Mouse (Mus musculus) urinary bladder, postnatal 4 days (tissue): ENCODE data around the gene Cd3g.
"Not testable (repeated sequence)": the region's sequence is repeated elsewhere in the genome, so short reads cannot be mapped to it uniquely, and the experiment has no call there.

Experiments
- DNase-seq, 2 experiments: peaks; one replicate each; pipeline ENCODE4 v3.0.0; 2021 to 2022; ENCODE audit warnings: low spot score in 2 of 2

Gene Cd3g

DNA sequence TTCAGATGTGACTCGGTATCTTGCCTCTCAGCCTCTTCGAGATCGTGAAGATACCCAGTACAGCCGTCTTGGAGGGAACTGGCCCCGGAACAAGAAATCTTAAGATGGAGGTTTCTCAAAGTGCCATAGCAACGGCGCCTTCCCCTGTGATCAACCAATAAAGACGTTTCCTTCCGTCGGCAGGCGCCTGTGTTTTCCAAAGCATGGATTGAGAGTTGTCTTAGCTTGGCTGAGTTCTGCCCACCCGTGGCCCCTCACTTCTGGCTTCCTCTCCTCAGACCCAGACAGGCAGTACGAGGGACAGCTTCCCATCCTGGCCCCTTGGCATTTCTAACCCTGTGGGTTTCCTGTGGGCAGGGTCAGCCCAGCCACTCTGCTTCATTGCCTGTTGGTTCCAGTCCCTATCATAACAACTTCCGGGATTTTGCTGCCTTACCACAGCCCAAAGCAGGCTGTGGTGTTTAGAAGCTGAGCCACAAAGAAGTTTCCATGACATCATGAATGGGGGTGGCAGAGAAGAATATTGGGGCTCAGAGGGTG is 6.1 kb upstream of the Cd3g start:
- DNase-seq: no peak

DNA sequence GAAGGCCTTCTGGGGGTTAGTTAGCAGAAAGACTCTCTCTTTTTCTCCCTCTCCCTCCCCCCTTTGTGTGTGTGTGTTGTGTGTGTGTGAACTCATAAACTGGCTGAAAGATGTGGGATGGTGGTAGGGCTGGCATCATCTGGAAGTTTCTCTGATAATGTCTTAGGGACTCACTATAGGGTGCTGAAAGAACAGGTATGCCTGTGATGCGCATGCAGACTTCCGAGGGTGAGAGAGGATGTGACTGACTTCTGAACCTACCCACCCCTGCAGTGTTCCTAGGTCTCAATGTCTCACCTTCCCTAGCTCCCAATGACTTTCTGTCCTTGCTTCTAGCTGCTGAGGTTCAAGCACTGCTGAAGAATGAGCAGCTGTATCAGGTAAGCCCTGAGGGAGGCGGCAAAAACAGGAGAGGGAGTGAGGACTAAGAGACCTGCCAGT is 5.5 kb upstream of the Cd3g start:
- DNase-seq: no peak

DNA sequence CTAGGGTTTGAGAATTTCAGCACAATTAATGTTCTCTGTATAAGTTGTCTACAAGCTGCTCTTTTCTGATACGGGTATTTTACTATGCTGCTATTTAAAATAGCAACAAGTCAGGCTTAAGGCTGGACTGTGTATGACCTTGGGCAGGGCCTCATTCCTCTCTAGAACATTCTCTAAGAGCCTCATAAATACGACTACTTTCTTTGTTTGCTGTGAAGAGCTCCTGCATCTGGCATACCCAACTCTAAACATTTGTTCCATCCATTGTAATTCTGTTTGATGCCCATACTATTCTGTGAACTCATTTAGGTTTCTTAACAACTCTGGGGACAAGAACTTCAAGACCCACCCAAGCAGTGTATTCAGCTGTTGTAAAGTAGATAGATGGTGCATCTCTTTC is 2.8 kb upstream of the Cd3g start:
- no peak for DNase-seq

DNA sequence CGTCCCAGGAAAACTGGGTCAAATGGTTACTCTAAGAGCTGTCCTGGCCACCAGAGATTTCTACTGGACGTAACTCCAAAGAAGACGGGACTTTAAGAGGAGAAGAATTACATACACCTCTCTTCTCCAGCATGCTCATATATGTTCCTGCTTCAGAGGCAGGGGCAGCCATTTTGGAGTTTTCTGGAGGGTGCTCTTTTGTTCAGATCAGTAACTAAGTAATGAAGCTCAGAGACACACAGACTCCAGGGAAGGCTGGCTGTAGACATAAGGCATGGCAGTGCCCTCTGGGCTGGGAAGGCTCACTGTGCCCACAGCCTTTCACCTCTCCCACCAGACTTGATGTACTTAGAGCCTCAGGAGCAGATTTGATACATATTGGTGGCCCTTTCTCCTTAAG is 2.3 kb upstream of the Cd3g start:
- no peak for DNase-seq

DNA sequence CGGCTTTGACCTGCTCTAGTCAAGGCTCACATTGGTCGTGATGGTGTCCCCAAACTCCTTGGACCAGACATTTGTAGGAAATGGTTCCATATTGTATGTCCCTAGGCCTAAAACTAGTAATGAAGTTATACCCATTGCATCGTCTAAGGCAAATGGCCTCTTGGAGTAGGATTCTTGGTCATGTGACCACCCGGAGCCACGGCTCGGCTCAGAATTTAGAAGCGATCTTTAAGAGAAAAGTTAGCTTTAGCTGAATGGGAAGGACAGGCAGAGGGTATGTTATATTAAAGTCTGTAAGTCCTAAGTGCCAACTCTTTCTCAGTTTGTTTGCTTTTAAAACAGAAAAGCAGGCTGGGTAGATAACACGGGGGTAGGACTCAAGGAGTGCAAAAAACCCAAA is 1.9 kb upstream of the Cd3g start:
- DNase-seq: no peak

DNA sequence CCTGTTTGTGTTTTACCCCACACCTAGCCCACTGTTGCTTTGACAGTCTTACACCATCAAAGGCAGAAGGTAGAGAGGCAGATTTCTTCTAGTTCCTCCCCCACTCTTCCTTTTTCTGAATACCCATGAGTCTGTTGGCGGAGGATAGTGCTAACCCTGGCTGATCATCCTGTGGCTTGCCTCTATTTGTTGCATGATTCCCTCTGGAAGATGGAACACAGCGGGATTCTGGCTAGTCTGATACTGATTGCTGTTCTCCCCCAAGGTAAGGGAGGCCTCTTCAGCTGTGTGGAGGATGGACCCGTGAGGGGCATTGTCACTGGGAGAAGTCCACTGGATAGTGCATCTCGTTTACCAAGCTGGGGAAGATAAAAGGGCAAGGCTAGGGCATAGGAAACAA is 1.4 kb upstream of the Cd3g start, which contains the start of gene Cd3d:
Gene Cd3d, plus strand, starts transcription at position 111 of the 400 bp plus-strand sequence.
- no peak for DNase-seq

DNA sequence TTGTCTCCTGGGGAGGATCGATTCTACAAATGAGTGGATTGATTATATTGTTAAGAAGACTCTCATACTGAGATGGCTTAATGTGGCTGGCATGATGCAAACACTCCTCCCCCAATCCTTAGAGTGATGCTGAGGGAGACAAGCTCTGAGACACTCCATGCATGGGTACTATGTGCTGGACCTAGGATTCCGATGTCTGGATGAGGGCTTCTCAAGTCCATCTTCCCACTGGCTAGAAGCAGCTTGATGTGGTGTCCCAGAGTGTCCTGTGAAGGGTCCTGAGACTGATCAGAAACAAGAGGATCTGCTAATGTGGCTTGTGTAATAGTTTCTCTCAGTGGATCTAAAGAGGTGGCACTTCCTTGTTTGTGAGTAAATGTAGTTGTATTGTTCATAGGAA is 873 bp upstream of the Cd3g start:
- no peak for DNase-seq

DNA sequence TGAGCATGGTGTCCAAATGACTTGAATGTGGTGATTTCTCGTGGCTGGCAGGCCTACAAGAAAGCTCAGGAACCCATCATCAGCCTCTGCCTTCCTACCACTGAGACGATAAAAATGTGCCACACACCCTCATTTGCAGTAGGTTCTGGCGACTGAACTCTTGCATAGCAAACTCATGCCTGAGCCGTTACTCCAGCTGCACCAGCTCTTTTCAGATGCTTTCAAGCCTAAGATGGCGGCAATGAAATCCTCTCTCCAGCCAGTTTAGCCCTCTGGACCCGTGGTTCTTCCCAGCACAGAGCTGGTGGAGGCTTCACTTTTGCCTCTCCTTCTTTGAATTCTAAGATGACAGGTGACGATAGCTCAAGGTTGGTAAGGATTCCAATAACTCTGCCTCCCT is 425 bp downstream of the Cd3g start:
- no peak for DNase-seq

DNA sequence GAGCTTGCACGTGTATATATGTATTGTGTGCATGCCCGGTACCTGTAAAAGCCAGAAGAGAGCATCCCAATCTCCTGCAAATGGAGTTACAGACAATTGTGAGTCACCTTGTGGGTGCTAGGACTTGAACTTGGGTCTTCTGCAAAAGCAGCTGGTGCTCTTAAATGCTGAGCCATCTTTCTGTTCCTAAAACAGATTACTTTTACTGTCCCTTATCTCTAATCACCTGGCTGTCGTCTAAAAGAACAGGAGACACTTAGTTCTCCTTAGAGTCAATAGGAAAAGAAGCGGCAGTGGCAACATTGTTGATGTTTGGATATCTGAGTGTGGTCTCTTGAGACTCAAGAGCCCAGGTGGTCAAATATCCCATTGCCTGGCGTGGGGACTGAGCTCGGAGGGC is 2.4 kb downstream of the Cd3g start:
- no peak for DNase-seq

DNA sequence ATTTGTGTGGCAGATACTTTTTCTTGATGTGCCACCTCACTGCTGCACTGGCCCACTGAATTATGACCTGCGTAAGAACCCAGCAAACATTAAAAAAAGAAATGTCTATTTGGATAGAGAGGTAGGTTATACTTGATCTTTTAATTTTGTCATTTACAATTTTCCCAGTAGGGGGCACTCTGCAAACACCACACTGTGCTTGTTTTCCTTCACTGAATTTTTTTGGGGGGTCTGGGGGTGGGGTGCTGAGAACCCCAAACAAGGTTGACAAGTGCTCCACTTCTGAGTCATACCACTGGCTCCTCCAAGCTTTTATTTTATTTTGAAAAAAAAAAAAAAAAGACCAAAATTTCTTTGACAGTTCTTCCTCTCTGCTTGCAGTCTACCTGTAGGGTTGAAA is 10.8 kb downstream of the Cd3g start:
- no peak for DNase-seq

DNA sequence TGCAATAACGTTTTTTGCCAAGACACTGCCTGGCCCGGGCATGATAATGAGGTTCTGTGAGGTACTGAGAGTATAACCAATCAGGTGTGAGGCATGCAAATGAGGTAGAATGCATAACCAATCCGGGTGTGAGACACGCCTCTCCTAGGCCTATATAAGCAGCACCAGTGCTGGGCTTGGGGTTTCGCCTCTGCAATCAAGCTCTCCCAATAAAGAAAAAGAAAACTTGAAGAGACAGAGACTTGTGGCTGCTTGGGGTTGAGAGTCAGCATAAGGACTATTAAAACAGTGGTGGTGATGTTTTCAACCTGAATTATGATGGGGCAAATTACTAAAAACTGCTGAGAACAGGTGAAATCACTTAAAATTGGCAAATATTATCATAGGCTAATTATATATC is 12.5 kb downstream of the Cd3g start:
- not testable (repeated sequence) for DNase-seq

DNA sequence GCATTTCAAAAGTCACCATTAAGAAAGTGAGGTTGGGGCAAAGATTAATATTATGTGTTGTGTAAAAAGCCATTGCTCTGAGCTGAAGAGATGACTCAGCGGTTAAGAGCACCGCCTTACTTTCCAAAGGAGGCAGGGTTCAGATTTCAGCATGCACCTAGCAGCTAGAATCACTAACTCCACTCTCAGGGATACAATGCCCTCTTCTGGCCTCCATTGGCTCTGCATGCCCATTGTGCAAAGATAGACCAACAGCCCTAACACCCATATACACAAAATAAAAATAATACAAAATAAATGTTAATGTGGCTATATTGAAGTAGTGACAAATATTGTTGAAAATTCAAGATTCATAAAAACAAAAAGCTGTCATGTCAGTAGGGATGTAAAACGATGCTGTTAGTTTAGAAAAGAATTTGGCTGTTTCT is 13.4 kb downstream of the Cd3g start:
- DNase-seq: peak; percentile 43 to 73

DNA sequence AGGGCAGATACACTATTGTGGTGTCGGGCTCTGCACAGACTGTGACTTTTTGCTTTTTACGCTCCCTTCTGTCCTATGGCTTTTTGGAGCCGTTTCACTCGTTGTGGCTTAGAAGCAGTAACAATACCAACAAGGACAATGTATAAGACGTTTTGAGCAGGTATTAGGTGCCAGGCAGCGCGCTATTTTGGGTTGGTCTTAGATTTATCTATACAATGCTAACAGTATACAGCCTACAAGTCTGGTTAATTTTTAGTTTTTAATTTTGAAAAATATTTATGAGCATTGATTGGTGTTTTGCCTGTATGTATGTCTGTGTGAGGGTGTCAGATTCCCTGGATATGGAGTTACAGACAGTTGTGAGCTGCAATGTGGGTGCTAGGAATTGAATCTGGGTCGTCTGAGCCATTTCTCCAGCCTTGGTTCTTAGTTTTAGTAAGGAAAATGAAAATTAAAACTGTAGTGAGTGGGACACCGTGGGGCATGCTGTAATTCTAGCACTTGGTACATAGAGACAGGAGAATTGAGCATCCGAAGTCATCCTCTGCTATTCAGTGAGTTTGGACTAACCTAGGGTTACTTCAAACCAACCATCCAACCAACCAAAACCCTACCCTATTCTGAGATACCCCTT is 14.3 kb downstream of the Cd3g start:
- no peak for DNase-seq

DNA sequence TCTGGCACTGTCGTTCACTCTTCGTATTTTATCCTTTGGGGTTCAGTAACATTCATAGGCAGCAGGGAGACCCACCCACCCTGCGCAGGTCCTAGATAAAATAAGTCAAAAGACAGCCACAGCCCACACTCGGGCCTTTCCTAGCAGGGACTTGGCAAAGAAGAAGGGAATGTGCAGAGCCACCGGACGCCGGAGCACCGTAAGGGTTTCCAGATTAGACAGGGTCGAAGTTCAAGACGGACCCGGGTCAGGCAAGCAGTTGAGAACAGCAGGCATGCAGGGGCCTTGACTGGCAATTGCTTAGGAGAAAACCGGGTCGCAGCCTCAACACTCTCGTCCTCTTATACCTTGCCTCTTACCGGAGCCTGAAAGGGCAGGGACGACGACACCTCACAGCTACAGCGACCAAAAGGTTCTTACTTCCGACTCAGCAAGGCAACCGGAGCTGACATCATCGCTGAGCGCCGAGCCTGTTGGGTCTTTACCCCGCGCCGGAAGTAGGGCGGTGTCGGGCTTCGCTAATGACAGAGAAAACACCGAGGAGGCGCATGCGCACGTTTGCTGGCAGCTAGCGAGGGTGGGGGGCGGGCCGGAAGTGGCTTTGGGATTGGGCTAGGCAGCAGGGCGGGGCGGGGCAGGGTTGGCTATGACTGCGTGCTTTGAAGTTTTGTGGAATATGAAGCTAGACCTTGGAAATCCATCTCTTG is 15.0 kb downstream of the Cd3g start, which contains the start of gene Ube4a:
Gene Ube4a, minus strand, starts transcription at position 475 of the 707 bp plus-strand sequence.
- DNase-seq: peak; percentile 96 to 99

DNA sequence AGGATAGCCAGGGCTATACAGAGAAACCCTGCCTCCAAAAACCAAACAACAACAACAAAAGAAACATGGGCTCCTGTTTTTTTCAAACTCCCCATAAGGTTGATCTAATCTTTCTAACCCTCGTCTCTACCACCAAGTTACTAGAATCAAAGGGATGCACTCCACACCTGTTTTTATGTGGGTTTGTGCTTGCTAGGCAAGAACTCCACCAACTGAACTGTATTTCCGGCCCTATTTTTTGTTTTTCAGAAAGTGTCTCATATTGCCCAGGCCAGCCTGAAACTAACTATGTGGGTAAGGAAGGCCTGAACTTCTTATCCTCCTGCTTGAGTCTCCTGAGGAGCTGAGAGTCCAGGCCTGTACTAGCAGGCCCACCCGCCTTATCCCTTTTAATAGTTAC is 25.8 kb downstream of the Cd3g start:
- DNase-seq: no peak

DNA sequence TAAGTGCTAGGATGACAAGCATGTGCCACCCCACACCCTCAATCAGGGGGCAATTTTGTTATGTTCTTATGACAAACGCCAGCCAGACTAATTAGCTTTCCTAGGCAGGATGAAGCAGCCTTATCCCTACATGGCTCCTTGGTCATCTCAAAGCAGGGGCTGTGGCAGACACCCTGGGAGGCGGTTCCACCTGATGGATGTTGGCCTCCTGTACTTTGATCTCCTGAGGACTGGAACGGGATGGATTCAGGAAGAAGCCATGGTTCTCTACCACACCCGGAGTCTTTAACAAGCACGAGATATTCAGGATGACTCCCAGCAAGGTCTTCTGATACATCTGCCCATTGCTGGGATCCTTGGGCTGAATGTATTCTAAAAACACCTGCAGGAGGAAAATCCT is 32.4 kb downstream of the Cd3g start:
- no peak for DNase-seq

DNA sequence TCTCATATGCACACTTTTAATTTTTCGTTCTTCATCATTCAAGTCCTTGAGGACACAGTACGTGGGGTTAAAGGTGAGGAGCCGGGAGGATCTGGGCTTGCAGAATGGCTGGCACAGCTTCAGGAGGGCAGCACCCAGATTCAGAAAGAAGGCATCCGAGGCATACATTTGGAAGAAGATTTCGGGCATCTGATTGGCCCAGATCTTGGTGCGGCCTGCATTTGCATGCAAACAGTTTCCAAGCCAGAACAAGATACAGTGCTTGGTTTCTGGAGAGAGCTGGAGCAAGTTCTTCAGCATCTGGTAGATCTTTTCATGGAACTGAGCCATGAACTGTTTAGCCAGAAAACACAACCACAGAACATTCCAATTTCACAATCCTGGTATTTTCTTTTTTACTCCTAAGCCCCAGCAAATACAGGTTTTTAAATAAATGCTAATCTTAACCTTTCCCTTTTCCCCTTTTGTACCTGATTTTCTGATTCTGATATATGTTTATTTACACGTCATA is 34.0 kb downstream of the Cd3g start:
- DNase-seq: no peak

DNA sequence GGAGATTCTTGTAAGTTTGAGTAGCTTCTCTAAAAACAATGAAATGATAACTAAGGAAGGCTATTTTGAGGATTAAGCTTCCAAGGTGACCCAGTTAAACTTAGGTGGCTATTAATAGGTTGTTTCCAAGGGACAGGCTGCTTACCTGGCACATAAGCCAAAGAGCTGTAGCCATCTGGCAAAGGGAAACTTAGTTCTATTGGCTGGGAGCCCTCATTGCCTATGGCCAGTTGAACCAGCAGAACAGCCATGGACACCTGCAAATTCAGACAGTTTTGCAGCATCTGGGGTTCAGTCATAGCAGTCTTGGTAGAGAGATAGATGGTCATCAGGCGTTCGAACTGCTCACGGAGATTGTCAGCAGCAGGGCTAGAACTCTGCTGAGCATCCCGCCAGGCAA is 37.8 kb downstream of the Cd3g start:
- no peak for DNase-seq

DNA sequence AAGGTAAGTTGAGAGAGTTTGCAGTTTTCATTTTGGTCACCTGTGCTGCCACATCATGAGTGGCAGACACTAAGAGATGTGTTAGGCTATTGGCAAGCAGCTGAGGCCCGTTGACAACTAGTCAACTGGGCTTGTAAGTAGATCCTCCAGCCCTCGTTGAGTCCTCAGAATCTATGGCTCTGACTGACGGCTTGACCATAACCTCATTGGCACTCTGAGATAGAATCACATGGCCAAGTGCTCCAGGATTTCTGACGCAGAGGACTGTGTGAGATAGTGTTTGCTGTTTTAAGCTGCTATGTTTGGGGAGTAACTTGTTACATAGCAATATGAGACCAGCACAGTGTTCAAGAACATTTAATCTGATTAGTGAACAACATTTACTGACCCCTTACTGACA is 38.5 kb downstream of the Cd3g start:
- no peak for DNase-seq

DNA sequence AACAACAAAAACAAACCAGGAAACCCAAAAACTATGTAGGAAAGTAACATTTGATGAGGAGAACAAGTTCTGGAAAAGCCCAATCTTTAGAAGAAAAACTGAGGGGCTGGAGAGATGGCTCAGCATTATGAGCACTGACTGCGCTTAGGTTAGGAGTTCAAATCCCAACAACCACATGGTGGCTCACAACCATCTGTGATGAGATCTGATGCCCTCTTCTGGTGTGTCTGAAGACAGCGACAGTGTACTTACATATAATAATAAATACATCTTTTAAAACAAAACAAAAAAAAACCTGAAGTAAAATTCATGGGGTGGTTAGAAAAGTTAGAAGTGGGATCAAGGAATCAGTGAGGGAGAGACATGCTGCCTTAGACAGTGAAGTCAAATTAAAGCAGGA is 58.7 kb downstream of the Cd3g start:
- DNase-seq: no peak

DNA sequence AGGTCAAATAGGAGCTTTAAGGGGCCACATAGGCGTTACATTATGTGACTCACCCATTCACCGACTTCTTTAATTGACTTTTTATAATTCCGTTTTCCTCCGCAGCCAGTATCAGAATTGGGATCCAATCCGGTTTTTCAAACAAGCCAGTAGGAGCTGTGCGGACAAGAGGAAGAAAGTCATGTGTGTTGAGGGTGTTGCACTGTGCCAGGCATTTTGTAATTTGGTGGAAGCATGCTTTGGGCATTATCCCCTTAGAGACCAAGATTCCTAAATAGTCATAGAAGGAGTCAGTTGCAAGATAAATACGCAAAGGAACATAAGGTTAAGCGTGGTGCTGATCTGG is 59.1 kb downstream of the Cd3g start:
- DNase-seq: no peak

DNA sequence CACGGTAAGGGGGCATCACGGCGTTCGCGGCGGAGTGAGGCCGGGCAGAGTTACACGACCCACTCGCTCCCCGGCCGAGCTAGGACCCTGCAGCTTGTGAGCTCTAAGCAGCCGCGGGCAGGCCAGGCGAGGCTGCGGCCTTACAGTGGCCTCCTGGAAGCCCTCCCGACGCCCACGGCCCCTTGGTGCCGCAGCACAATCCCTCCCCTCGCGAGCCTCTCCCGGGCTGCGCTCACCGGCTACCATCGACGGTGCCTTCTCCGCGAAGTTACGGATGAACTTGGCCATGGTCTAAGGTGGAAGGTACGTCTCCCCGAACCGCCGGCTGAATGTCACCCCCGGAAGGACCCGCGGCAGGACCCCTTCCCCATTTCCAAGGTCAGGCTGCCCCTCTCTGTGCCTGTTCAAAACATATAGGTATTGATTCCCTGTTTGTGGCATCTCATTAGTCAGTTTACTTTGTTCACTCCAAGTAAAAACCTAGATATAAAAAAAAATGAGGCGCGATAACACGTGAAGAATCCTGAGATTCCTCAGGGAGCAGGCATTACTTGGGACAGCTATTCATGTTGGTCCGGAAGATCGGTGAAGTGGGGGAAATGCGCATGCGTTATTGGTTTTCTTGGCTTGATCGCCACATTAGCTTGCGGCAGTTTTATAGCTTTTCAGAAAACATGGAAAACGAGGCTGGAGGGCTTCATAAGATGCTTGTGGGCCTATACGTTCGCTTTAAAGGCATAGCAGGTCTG is 59.7 kb downstream of the Cd3g start, which contains the start of gene Atp5l:
Gene Atp5l, minus strand, starts transcription at position 369 of the 749 bp plus-strand sequence.
- peak; percentile 76 to 79 for DNase-seq
